Mouse (Mus musculus) midbrain, embryonic 10.5 days (tissue): ENCODE data around the gene Paxbp1. TPM values are rescaled to one million over a fixed set of nuclear protein-coding genes. Genes with fewer than 3 reads are reported as not detected.

Experiments used
- DNase-seq: peaks from one replicate; pipeline ENCODE4 v3.0.0-alpha.2; 2017; ENCODE audit warnings: low spot score
- H3K27ac ChIP-seq: fragments of 300-500 bp; sonication (generic); replicated peaks from 2 replicates; pipeline ENCODE4 v1.5.1; 2016; ENCODE audit warnings: mild to moderate bottlenecking
- H3K27me3 ChIP-seq: fragments of 300-500 bp; sonication (generic); 2 replicates; pipeline ENCODE4 v1.6.1; 2016; ENCODE audit warnings: low read depth, mild to moderate bottlenecking; ENCODE audit not compliant: poor library complexity, severe bottlenecking
- H3K36me3 ChIP-seq: fragments of 300-500 bp; sonication (generic); 2 replicates; pipeline ENCODE4 v1.6.1; 2016; ENCODE audit warnings: mild to moderate bottlenecking, moderate library complexity
- H3K4me1 ChIP-seq: fragments of 300-500 bp; sonication (generic); 2 replicates; pipeline ENCODE4 v1.6.1; 2016
- H3K4me3 ChIP-seq: fragments of 300-500 bp; sonication (generic); 2 replicates; pipeline ENCODE4 v1.5.1; 2016; ENCODE audit warnings: mild to moderate bottlenecking, moderate library complexity
- H3K9me3 ChIP-seq: fragments of 300-500 bp; sonication (generic); replicated peaks from 2 replicates; pipeline ENCODE4 v1.6.1; 2016; ENCODE audit warnings: mild to moderate bottlenecking
- WGBS: fragments of 180-500 bp; shearing (Covaris S2); methylation state at CpG from one replicate; pipeline ENCODE4 v1.1.7; 2016; 5-methylcytosine and 5-hydroxymethylcytosine counted together
- polyA plus RNA-seq: library from polyadenylated mRNA; unstranded; fragments of >200 nt; fragmentation: Nextera tagmentation; extraction: Ambion mirVana; gene quantifications from 2 replicates; pipeline ENCODE4 v1.2.1, GENCODE M21; 2016

Paxbp1 gene
- polyA plus RNA-seq, 1 experiment from 2014 or later, result 60.9 TPM

GRCm38 (mm10) chr16:91067122-91067521 lies 22.8 kb upstream of the Paxbp1 start:
- peaks cover 12% of the 10 kb centered on the region for H3K4me1 ChIP-seq
- 93% methylated on average over 1 of the region's 1 CpGs for WGBS
- no peak for DNase-seq

GRCm38 (mm10) chr16:91064583-91065365 lies 20.4 kb upstream of the Paxbp1 start:
- H3K36me3 ChIP-seq, result no peaks in the 10 kb centered on the region
- H3K27me3 ChIP-seq, result 0 out of 2 replicates have a peak, but pooled peaks cover 3% of the 10 kb centered on the region
- no peaks in the 10 kb centered on the region for H3K9me3 ChIP-seq
- H3K4me3 ChIP-seq, result no peak overlapping the region
- H3K27ac ChIP-seq, result no peak overlapping the region
- DNase-seq, result no peak
- H3K4me1 ChIP-seq, result peaks cover 12% of the 10 kb centered on the region
- 89% methylated on average over 12 of the region's 12 CpGs for WGBS

More at GRCm38 (mm10) chr16:91067122-91067521, 22.8 kb upstream of the Paxbp1 start:
- no peaks in the 10 kb centered on the region for H3K9me3 ChIP-seq
- no peak overlapping the region for H3K4me3 ChIP-seq
- H3K36me3 ChIP-seq, result no peaks in the 10 kb centered on the region
- H3K27ac ChIP-seq, result no peak overlapping the region
- peaks cover 22% of the 10 kb centered on the region for H3K27me3 ChIP-seq

- Histone ChIP-seq H3K36me3 (no peaks in the 10 kb centered on the region), H3K4me1 (peaks cover 4% of the 10 kb centered on the region), H3K27me3 (0 out of 2 replicates have a peak, but pooled peaks cover 3% of the 10 kb centered on the region), H3K27ac (no peak overlapping the region), H3K4me3 (no peak overlapping the region), H3K9me3 (no peaks in the 10 kb centered on the region)
- no peak for DNase-seq
- 93% methylated on average over 10 of the region's 10 CpGs for WGBS
Measured at GRCm38 (mm10) chr16:91063786-91064185, 19.4 kb upstream of the Paxbp1 start.

GRCm38 (mm10) chr16:91061531-91062318 lies 17.4 kb upstream of the Paxbp1 start:
- Histone ChIP-seq H3K27ac (no peak overlapping the region), H3K36me3 (no peaks in the 10 kb centered on the region), H3K9me3 (no peaks in the 10 kb centered on the region), H3K4me1 (no peaks in the 10 kb centered on the region), H3K27me3 (0 out of 2 replicates have a peak, but pooled peaks cover 3% of the 10 kb centered on the region), H3K4me3 (no peak overlapping the region)
- WGBS, result 86% methylated on average over 13 of the region's 13 CpGs
- DNase-seq, result no peak

GRCm38 (mm10) chr16:91057741-91058140 lies 13.4 kb upstream of the Paxbp1 start:
- H3K27me3 ChIP-seq, result no peaks in the 10 kb centered on the region
- H3K9me3 ChIP-seq, result no peaks in the 10 kb centered on the region
- H3K27ac ChIP-seq, result no peak overlapping the region
- H3K4me3 ChIP-seq, result no peak overlapping the region
- DNase-seq, result no peak
- no peaks in the 10 kb centered on the region for H3K36me3 ChIP-seq
- WGBS, result 81% methylated on average over 6 of the region's 6 CpGs
- no peaks in the 10 kb centered on the region for H3K4me1 ChIP-seq

GRCm38 (mm10) chr16:91057261-91057660 lies 12.9 kb upstream of the Paxbp1 start:
- H3K4me3 ChIP-seq, result no peak overlapping the region
- 94% methylated on average over 4 of the region's 4 CpGs for WGBS

GRCm38 (mm10) chr16:91056043-91056821 lies 11.9 kb upstream of the Paxbp1 start:
- Histone ChIP-seq H3K4me1 (no peaks in the 10 kb centered on the region), H3K27ac (no peak overlapping the region), H3K36me3 (no peaks in the 10 kb centered on the region), H3K4me3 (no peak overlapping the region), H3K27me3 (peaks cover 5% of the 10 kb centered on the region; the same call in 1 of the 2 replicates), H3K9me3 (no peaks in the 10 kb centered on the region)
- WGBS, result 63% methylated on average over 16 of the region's 16 CpGs
- no peak for DNase-seq

More at GRCm38 (mm10) chr16:91057261-91057660, 12.9 kb upstream of the Paxbp1 start:
- DNase-seq, result no peak
- H3K36me3 ChIP-seq, result no peaks in the 10 kb centered on the region
- H3K27me3 ChIP-seq, result no peaks in the 10 kb centered on the region
- no peaks in the 10 kb centered on the region for H3K9me3 ChIP-seq
- no peak overlapping the region for H3K27ac ChIP-seq
- no peaks in the 10 kb centered on the region for H3K4me1 ChIP-seq

- 84% methylated on average over 5 of the region's 5 CpGs for WGBS
- Histone ChIP-seq H3K9me3 (no peaks in the 10 kb centered on the region), H3K27me3 (peaks cover 5% of the 10 kb centered on the region; the same call in 1 of the 2 replicates), H3K27ac (no peak overlapping the region), H3K36me3 (no peaks in the 10 kb centered on the region), H3K4me3 (no peak overlapping the region), H3K4me1 (no peaks in the 10 kb centered on the region)
- DNase-seq, result no peak
Measured at GRCm38 (mm10) chr16:91055150-91055549, 10.8 kb upstream of the Paxbp1 start.

- DNase-seq, result no peak
Measured at GRCm38 (mm10) chr16:91053599-91053998, 9.3 kb upstream of the Paxbp1 start.

GRCm38 (mm10) chr16:91045511-91045910 lies 1.2 kb upstream of the Paxbp1 start:
- H3K4me3 ChIP-seq, result peak overlapping the region; percentile 85
- H3K27me3 ChIP-seq, result no peaks in the 10 kb centered on the region
- H3K27ac ChIP-seq, result no peak overlapping the region
- WGBS, result 58% methylated on average over 8 of the region's 8 CpGs
- H3K36me3 ChIP-seq, result peaks cover 15% of the 10 kb centered on the region
- H3K4me1 ChIP-seq, result peaks cover 21% of the 10 kb centered on the region
- DNase-seq, result peak; percentile 52
- H3K9me3 ChIP-seq, result no peaks in the 10 kb centered on the region

More at GRCm38 (mm10) chr16:91053599-91053998, 9.3 kb upstream of the Paxbp1 start:
- no peaks in the 10 kb centered on the region for H3K4me1 ChIP-seq
- no peaks in the 10 kb centered on the region for H3K9me3 ChIP-seq
- no peak overlapping the region for H3K27ac ChIP-seq
- no peak overlapping the region for H3K4me3 ChIP-seq
- WGBS, result 61% methylated on average over 8 of the region's 8 CpGs
- peaks cover 5% of the 10 kb centered on the region; the same call in 1 of the 2 replicates for H3K27me3 ChIP-seq
- no peaks in the 10 kb centered on the region for H3K36me3 ChIP-seq

GRCm38 (mm10) chr16:91043461-91044248 lies 688 bp downstream of the Paxbp1 start:
- Histone ChIP-seq H3K36me3 (peaks cover 34% of the 10 kb centered on the region), H3K4me3 (peak overlapping the region; percentile 85), H3K27me3 (no peaks in the 10 kb centered on the region), H3K4me1 (peaks cover 21% of the 10 kb centered on the region), H3K27ac (peak overlapping the region; percentile 95), H3K9me3 (no peaks in the 10 kb centered on the region)
- WGBS, result under 1% methylated on average over 63 of the region's 63 CpGs
- DNase-seq, result peak; percentile 72
